Mouse (Mus musculus) left cerebral cortex, postnatal 25 days (tissue): Measurements from ENCODE around the gene Pet100. TPM values are rescaled to one million over a fixed set of nuclear protein-coding genes. Genes with fewer than 3 reads are reported as not detected.

Experiments used
- DNase-seq, 2 experiments: peaks; one replicate each; pipeline ENCODE4 v3.0.0; 2022; ENCODE audit warnings: low spot score in 2 of 2, mixed read lengths in 1 of 2
- intact Hi-C: fragments of 180-260 bp; cut with DNase I; formaldehyde crosslinking; loops from one replicate; pipeline ENCODE4 v1.15.1; 2025
- total RNA-seq, 2 experiments: library from RNA; stranded (reverse); gene quantifications; 2 replicates each; pipeline ENCODE4 v1.2.3; 2021

Gene Pet100
- total RNA-seq, 2 experiments from 2014 or later, result 84.0 to 87.2 TPM

DNA sequence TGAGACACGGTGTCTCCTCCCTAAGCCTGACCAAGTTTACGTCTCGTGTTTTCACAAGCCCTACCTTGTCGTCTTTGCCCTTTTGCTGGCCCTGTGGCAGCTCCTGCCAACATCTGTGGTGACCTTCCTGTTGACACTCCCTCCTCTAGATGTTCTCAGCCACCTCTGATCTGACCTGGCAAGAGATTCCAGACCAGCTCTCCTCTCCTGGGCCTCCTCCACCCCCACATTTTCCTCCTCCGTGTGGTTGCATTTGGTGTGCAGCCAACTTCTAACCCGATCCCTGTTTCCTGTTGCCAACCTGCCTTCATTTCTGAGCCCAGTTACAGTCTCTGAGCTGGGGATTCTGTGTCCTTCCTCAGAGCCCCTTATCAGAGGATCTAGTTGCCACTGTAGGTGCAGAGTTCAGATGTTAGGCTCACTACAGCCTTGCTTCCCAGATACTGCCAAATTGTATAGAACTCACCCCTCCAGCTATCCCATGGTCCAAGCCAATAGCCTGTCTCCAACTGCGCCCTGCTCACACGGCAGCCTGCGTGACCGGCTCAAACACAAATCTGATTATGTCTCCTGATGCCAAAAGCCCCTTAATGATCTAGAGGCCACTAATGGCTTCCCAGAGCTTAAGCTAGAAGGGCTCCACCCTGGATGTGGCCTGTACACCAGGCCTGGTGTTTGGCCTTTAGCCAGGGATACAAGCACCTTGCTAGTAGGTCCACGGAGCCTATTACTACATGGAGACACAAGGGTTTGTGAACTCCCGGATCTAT is 12.1 kb upstream of the Pet100 start:
- no peak for DNase-seq
- intact Hi-C loops, result loop anchor here (1.0 kb wide), 1 partner anchor 12 kb away; the partner anchor contains the start of genes Pet100 and Xab2

DNA sequence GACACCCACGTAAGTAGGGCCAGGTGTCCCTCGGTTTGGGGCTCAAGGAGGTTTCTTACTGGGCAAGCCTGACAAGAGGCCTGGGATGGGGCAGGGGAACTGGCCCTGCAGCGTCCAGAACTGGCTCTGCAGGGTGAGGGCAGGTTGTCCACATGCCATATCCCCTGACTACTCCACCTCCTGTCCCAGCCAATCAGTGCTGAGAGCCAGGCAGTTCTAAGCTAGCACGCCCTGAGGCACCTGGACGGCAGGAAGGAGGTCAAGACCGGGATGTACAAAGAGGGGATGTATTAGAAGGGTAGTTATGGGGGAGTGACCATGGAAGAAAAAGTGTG is 11.6 kb upstream of the Pet100 start:
- intact Hi-C loops, result loop anchor here (1.0 kb wide), 1 partner anchor 12 kb away; the partner anchor contains the start of genes Pet100 and Xab2
- no peak for DNase-seq

DNA sequence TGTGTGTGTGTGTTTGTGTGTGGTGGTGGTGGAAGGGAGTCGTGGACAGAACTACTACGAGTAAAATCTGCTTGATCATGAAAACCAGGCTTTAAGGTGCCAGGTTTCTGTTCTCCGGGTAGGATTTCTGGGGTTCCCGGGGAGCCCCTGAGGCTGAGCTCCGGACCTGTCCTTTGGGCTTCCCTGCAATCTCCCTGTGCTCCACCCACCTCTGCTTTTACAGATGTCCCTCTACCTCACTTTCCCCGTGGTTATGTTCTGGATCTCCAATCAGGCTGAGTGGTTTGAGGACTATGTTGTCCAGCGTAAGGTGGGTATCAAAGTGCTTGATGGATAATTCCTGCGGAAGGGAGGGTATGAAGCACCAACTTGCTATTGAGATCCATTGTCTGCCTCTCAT is 771 bp downstream of the Pet100 start:
- intact Hi-C loops, result loop anchor here (5.0 kb wide), 2 partner anchors 35 to 105 kb away; partner anchors contain the start of genes Camsap3 and Pnpla6

DNA sequence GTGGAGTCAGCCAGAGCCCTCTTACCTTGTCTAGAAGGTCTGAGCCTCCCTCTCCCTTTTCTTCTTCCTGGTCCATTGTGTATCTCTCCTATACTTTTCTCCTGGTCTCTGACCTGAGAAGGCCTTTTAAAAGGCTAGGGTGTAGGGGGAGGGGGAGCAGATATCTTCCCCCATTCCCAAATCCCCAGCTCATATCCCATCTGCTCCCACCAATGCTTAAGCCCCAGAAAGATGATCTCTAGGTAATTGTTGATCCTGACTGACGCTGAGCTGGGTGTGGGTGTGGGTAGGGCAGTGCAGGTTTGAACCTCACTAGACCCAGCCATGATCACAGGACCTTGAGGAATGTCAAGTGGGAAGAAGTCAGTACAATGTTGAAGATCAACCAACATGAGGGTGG is 4.1 kb downstream of the Pet100 start, which contains the start of gene Pcp2:
Gene Pcp2, minus strand, starts transcription at position 101 of the 400 bp plus-strand sequence.
- intact Hi-C loops, result no loop called here
- no peak for DNase-seq

More for the DNA sequence above, 771 bp downstream of the Pet100 start:
- DNase-seq, result no peak

DNA sequence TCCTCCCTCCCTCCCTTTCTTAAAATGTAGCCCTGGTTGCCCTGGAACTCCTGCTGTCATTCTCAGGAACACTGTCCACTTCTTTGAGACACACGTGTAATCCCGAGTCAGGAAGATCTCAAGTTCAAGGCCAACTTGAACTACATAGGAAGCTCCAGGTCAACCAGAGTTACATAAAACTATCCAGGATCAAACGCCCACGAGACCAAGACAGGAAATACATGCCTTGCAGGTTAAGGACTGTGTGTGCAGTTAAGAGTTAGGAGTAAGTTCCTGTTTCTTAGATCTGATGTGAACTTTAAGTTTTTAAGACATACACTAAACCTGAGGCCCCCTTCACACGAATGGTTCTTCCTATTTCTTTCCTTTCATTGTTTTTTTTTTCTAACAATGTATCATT is 5.6 kb downstream of the Pet100 start:
- intact Hi-C loops, result loop anchor here (1.0 kb wide), 1 partner anchor 45 kb away; the partner anchor contains the start of gene Fcor
- DNase-seq, result no peak

DNA sequence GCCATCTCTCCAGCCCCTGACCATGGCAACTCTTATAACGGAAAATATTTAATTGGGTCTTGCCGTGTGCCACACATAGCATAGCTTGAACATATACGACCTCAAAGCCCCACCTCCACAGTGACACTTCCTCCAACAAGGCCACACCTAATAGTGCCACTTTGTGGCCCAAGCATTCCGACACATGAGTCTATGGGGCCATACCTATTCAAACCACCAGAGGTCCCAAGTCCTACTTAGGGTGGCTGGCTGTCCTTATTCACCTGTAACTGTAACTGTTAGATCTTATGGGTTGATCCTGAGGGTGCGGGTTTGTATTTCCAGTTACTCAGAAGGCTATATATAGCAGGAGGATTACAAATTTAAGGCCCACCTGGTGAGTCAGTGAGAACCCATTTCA is 6.7 kb downstream of the Pet100 start:
- intact Hi-C loops, result no loop called here
- DNase-seq, result peak in 1 of 2 experiments; percentile 52

DNA sequence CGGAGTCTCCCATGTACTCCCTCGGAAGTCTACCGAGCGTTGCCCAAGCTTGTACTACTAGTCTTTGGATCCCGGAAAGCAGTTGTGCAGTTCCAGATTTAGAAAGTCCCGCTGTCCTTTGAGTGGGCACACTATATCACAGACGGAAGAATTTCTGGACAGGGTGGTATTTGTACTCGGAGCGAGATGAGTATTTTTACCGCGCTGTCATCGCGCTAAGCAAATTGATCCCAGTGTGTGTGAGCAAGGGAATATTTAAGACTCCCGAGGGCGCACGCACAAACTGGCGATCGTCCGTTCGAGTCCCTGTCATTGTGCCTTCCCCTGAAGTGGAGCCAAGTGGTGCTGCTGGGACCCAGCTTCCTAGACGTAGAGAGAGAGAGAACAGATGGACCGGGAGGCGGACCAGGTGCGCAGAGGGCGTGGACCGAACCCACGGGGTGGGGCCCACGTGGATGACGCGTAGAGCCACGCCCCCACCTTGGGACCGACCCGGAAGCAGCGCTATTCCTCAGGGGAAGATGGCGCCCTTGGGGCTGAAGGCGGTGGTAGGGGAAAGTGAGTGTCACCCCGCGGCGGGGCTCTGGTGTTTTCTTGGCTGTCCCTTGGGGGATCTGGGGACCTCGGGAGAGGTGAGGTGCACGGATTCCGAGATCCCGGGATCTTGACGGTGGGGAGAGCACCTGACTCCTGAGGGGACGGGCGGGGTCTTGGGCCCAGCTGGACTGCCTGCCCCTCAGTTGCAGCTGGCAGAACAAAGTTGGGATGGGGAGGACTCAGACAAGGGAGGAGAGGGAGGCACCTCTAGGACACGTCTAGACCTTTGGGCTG is 9.5 kb downstream of the Pet100 start, which contains the start of gene Stxbp2:
Gene Stxbp2, plus strand, starts transcription at position 309 of the 831 bp plus-strand sequence.
- intact Hi-C loops, result loop anchor here (1.0 kb wide), 1 partner anchor 45 kb away; the partner anchor contains the start of gene Trappc5
- peak; percentile 67 to 79 for DNase-seq

DNA sequence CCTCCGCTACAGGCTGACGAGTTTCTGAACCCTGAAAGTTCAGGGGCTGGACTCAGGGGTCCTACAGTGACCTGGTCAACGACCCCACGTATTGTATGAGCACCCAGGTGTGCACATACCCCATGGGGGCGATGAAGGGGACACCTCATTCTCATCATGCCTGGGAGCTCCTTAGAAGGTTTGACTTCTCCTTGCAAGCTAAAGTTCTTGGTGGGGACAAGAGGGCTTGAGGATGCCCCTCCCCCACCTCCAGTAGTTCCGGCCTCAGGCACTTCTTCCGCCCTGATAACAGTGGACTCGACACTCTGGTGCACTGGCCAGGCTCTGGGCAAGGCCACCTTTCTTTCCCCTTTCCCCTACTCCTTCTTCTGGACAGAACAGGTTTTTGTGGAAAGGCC is 10.1 kb downstream of the Pet100 start:
- no peak for DNase-seq
- intact Hi-C loops, result no loop called here

DNA sequence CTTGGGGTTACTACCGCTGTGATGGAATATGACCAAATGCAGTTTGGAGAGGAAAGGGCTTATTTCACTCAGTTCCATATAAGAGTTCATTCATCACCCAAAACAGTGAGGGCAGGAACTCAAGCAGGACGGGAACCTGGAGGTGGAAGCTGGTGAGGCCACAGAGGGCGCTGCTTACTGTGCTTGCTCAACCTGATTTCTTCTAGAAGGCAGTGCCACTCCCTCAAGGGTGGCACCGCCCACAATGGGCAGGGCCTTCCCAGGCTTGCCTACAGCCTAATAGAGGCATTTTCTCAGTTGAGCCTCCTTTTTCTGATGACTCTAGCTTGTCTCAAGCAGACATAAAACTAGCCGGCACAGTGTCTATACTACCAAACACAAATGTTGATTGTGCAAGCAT is 24.5 kb downstream of the Pet100 start:
- intact Hi-C loops, result no loop called here
- DNase-seq, result peak in 1 of 2 experiments; percentile 12

DNA sequence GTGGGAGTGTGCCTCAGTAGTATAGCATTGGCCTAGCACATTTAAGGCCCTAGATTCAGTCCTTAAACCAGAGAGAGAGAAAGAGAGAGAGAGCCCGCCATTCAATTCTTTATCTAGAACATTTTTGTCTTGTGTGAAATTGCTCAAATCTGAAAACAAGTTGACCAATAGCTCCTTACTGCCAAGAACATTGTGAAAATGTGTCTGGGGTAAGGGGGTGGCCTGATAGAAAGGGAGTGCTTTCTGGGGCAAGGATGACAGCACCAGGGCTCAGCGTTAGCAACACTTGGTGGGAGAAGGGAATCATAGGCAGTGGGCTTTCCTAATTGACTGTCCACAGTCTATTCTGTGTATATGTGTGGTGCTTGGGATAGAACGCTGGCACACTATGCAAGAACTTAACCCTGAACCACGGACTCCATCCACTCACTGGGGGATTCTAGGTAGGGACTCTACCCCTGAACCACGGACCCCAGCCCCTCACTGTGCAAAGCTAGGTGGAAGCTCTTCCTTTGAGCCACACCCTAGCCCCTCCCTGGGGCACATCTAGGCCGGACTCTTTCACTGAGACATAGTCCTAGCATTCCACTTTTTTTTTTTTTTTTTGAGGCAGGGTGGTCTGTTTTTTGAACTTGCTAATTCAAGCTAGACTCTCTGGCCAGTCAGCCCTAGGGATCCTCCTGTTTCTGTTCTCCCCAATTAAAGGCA is 25.6 kb downstream of the Pet100 start:
- DNase-seq, result no peak
- intact Hi-C loops, result no loop called here

DNA sequence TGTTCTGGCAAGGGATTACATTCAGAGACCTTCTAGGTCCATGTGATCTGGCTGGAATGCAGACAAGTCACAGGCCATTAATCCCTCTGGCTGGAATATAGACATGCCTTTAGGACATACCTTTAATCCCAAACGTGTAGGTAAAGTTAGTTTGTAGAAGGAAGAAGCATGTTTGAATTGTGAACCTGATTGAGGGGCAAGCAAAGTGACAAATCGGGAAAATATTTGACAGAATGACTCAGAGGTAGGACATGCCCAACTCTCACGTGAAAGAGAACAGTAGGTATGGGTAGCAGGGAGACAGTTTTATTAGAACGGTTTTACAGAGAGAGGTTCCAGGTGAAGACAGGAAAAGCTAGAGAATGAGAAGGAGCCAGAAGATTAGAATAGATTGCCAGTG is 26.2 kb downstream of the Pet100 start:
- DNase-seq, result no peak
- intact Hi-C loops, result no loop called here

DNA sequence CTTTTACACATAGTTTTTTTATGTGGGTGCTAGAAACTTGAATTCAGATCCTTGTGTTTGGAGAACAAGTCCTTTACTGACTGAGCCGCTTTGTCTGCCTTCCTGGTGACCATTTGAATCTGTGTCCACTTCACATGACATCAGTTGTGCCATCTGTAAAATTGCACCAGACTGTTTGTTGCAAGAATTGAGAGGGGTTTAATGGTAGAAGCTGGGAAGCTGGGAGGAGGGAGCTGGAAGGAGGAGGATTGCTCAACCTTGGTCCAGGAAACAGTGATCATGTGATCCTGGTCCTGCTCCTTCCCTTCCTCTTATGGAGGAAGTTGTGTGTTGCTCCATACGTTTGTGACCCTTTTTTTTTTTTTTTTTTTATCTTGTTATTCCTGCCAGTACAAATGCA is 26.9 kb downstream of the Pet100 start:
- DNase-seq, result no peak
- intact Hi-C loops, result no loop called here

DNA sequence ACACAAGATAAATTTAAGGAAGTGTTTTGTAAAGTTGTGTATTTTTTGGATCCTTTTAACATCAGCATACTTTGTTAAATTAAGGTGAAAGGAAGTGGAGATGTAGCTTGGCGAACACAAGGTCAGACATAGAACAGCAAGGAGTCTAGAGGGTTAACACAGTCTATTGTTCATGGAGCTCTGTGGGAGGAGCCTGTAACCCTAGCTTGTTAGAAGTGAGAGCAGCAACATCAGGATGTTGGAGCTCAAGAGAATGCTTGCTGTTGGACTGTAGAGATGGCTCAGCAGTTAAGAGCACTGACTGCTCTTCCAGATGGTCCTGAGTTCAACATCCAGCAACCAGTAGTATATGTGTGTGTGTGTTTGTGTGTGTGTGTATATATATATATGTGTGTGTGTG is 27.6 kb downstream of the Pet100 start:
- no peak for DNase-seq
- intact Hi-C loops, result no loop called here

DNA sequence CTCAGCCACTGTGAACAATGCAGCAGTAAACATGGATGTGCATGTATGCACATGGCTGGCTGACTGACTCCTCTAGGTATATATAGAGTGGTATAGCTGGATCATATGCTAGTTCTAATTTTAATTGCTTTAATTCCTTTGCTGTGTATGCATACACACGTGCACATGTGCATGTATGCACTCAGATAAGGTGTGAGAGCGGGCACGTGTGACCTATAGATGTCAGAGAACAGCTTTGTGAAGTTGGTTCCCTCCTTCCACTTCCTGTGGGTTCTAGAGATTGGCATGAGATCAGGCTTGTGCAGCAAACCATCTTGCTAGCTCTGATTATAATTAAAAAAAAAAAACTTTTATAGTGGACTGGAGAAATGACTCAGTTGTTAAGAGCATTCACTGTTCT is 31.5 kb downstream of the Pet100 start:
- intact Hi-C loops, result no loop called here
- no peak for DNase-seq

DNA sequence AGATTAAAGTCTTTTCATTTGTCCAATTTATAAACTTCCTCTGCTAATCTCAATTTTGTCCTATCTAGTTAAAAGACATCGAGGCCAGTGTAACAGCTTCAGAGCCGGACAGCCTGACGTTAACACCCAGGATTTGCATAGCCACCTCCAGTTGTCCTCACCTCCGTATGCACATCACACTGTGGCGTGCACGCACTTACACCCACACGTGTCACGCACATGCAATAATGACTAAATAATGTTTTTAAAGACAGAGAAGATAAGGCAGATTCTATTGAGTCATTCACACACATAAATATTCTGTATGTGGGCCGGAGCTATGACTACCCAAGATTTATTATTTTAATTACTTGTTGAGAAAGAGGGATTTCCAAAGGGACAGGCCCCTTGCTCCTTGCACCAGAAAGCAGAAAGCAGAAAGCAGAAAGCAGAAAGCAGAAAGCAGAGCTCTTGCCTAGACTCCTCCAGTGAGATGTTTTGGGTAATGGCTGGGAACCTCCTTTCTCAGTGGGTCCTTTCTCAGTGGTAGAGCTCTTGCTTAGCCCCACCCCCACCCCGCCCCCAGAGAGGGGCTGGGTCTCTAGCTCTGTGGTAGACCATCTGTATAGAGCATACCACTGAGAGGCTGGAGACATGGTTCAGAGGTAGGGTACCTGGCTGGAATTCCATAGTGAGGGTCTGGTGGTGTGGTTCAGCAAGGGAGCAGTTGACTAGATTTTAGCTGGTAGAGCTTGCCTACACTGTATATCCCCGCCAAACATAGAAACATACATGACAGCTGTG is 33.6 kb downstream of the Pet100 start:
- DNase-seq, result peak; percentile 7 to 24
- intact Hi-C loops, result no loop called here

DNA sequence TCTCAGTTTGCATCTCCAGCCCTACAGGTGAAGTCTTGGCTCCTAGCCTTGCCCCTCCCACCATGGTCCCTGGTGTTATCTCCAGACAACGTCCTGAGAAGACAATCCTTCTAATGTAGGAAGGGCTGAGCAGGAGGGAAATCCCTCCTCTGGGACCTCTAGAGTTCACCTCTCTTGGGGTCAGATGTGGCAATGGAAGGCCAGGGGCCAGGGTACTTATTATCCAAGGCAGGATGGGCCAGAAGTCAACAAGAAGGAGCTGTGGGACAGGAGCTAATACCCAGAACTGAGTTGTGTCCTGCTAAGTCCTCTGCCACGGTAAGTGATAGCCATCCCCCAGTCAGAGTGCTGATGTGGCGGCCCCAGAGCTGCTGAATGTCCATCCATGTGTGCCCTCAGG is 34.2 kb downstream of the Pet100 start, which contains the start of gene Retn:
Gene Retn, plus strand, starts transcription at position 245 of the 400 bp plus-strand sequence.
- DNase-seq, result no peak
- intact Hi-C loops, result no loop called here

DNA sequence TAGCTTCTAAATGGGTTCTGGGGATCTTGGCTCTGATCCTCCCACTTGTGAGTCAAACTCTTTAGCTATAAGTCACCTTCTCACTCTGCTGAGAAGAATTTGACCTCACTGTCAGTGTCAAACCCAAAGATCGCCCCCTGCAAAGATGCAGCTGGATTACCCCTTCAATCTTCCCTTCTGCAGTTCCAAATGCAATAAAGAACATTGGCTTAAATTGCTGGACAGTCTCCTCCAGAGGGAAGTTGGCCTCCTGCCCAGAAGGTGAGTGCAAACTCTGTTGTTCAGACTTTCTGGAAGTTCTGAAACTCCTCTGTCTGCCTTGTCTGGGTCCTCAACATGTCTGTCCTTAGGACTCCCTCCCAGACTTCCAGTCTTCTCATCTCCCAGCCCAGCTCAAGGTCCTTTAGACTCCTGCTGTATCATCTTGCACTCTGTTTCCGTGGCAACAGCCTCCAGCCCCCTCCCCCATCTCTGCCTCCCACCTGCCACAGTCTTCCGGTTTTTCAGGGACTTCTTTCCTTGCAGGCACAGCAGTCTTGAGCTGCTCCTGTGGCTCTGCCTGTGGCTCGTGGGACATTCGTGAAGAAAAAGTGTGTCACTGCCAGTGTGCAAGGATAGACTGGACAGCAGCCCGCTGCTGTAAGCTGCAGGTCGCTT is 35.5 kb downstream of the Pet100 start:
- DNase-seq, result peak; percentile 30 to 66
- intact Hi-C loops, result no loop called here

DNA sequence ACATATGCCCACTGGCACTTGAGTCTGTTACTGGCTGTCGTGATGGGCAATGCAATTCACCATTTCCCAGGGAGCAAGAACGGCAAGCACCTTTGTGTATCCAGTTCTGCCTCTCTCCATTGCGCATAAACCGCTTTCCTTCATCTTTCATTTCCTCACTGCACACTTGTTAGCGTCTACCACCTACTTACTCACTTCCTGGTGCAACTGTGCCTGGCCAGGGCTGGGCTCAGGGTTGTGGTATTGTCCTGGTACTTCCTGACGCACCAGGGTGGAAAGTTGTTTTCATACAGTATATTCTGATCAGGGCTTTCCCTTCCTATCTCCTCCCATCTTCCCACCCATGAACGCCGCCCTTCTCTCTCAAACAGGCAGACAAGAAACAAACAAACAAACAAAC is 39.5 kb downstream of the Pet100 start:
- intact Hi-C loops, result no loop called here
- DNase-seq, result no peak

DNA sequence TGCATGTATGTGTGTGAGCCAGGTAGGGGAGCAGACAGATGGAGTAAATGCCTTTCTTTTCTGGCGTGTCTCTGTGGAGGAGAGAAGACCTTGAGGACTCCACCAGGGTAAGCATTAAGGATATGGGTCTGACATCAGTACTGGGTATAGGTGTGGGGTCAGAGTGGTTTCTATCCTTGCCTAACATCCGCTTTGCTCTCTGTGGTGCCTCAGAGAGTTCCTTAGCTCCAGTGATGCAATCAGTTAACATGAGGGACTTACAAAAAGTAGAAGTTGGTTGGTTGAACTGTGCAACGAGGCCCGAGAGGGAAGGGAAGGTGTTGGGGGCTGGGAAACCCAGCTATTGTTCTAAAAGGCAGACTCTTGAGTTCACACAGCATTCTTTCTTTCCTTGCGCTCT is 43.1 kb downstream of the Pet100 start:
- DNase-seq, result no peak
- intact Hi-C loops, result no loop called here
